Mouse (Mus musculus) layer of hippocampus, adult 8-10 months (tissue): ENCODE measurements around the gene Defb18. TPM values are rescaled to one million over a fixed set of nuclear protein-coding genes. Genes with fewer than 3 reads are reported as not detected.
"Not testable (repeated sequence)": the region's sequence is repeated elsewhere in the genome, so short reads cannot be mapped to it uniquely, and the experiment has no call there.

Source experiments
- DNase-seq, 2 experiments: peaks; one replicate each; pipeline ENCODE4 v3.0.0; 2022; ENCODE audit warnings: low spot score in 2 of 2
- total RNA-seq, 4 experiments: library from RNA; stranded (reverse); gene quantifications; 2 replicates each; pipeline ENCODE4 v1.2.4; 2022

Gene Defb18
- total RNA-seq, result not detected

GRCm38 (mm10) chr1:18237343-18237742 lies at the start of gene Defb18:
Gene Defb18 (minus strand): TSS chr1:18237443.
- no peak for DNase-seq

- DNase-seq, result no peak
Measured at GRCm38 (mm10) chr1:18271095-18271494, 33.9 kb upstream of the Defb18 start.

GRCm38 (mm10) chr1:18268845-18269244 lies 31.6 kb upstream of the Defb18 start:
- DNase-seq, result no peak

- DNase-seq, result no peak
Measured at GRCm38 (mm10) chr1:18265038-18265437, 27.8 kb upstream of the Defb18 start, which contains the start of gene Defb41. Gene Defb41 (minus strand): TSS chr1:18265138.

GRCm38 (mm10) chr1:18245801-18246580 lies 8.7 kb upstream of the Defb18 start:
- not testable (repeated sequence) for DNase-seq

GRCm38 (mm10) chr1:18223385-18223945 lies 13.8 kb downstream of the Defb18 start:
- no peak for DNase-seq

GRCm38 (mm10) chr1:18191719-18192118 lies 45.5 kb downstream of the Defb18 start:
- no peak for DNase-seq

- no peak for DNase-seq
Measured at GRCm38 (mm10) chr1:18190714-18191712, 46.2 kb downstream of the Defb18 start.

Other genes with a start within 250 kb of the Defb18 start
- gene Crisp4, start 91.5 kb downstream of the Defb18 start, total RNA-seq, result not detected
- not detected for gene Defb41, start 27.7 kb upstream of the Defb18 start, total RNA-seq